Mouse (Mus musculus) midbrain, embryonic 11.5 days (tissue): ENCODE data around the gene Gm11569. TPM values are rescaled to one million over a fixed set of nuclear protein-coding genes. Genes with fewer than 3 reads are reported as not detected.
"Not testable (repeated sequence)": the region's sequence is repeated elsewhere in the genome, so short reads cannot be mapped to it uniquely, and the experiment has no call there.

Source experiments
- ATAC-seq: fragments of 200-750 bp; cut with Nextera tagmentation; 2 replicates; pipeline ENCODE4 v1.8.0; 2017; ENCODE audit warnings: moderate TSS enrichment, moderate library complexity; ENCODE audit not compliant: low FRiP score
- DNase-seq: peaks from one replicate; pipeline ENCODE4 v3.0.0; 2015; ENCODE audit warnings: low spot score; ENCODE audit errors: missing footprints
- H3K27ac ChIP-seq: fragments of 300-500 bp; sonication (generic); 2 replicates; pipeline ENCODE4 v1.5.1; 2014; ENCODE audit warnings: low read depth, low read length
- H3K27me3 ChIP-seq: fragments of 300-500 bp; sonication (generic); 2 replicates; pipeline ENCODE4 v1.6.1; 2014; ENCODE audit warnings: mild to moderate bottlenecking, low read length, moderate library complexity, mixed read lengths; ENCODE audit not compliant: control insufficient read depth, insufficient read depth
- H3K36me3 ChIP-seq: fragments of 300-500 bp; sonication (generic); 2 replicates; pipeline ENCODE4 v1.6.1; 2014; ENCODE audit warnings: mild to moderate bottlenecking, low read length, moderate library complexity, mixed read lengths; ENCODE audit not compliant: control insufficient read depth, insufficient read depth
- H3K4me1 ChIP-seq: fragments of 300-500 bp; sonication (generic); 2 replicates; pipeline ENCODE4 v1.6.1; 2014; ENCODE audit warnings: low read length; ENCODE audit not compliant: control insufficient read depth, insufficient read depth
- H3K4me2 ChIP-seq: fragments of 300-500 bp; sonication (generic); 2 replicates; pipeline ENCODE4 v1.6.1; 2014; ENCODE audit warnings: mild to moderate bottlenecking, moderate library complexity
- H3K4me3 ChIP-seq: fragments of 300-500 bp; sonication (generic); 2 replicates; pipeline ENCODE4 v1.5.1; 2014; ENCODE audit warnings: low read depth, low read length
- H3K9ac ChIP-seq: fragments of 300-500 bp; sonication (generic); 2 replicates; pipeline ENCODE4 v1.6.1; 2014; ENCODE audit warnings: low read length
- H3K9me3 ChIP-seq: fragments of 300-500 bp; sonication (generic); 2 replicates; pipeline ENCODE4 v1.6.1; 2016; ENCODE audit warnings: low read length; ENCODE audit not compliant: control insufficient read depth
- WGBS: fragments of 180-500 bp; shearing (Covaris S2); extraction: QIAGEN DNeasy Blood & Tissue Kit; methylation state at CpG from one replicate; pipeline ENCODE4 v1.1.7; 2014; 5-methylcytosine and 5-hydroxymethylcytosine counted together
- polyA plus RNA-seq: library from polyadenylated mRNA; unstranded; fragments of >200 nt; fragmentation: Nextera tagmentation; extraction: Ambion mirVana; gene quantifications from 2 replicates; pipeline ENCODE4 v1.2.1, GENCODE M21; 2014

Gm11569 gene
- polyA plus RNA-seq, 1 experiment from 2014 or later, result not detected

- H3K27me3 ChIP-seq, result no peaks in the 10 kb centered on the region
- no peak for DNase-seq
- H3K4me3 ChIP-seq, result no peak within 1 kb of the TSS
- no peaks in the 10 kb centered on the region for H3K9me3 ChIP-seq
- no peaks in the 10 kb centered on the region for H3K36me3 ChIP-seq
- H3K9ac ChIP-seq, result no peak within 1 kb of the TSS
- no peak for ATAC-seq
- H3K4me1 ChIP-seq, result peaks cover 4% of the 10 kb centered on the region
- 92% methylated on average over 2 of the region's 2 CpGs for WGBS
- H3K27ac ChIP-seq, result no peak within 1 kb of the TSS
- H3K4me2 ChIP-seq, result no peak within 1 kb of the TSS
Observed at GRCm38 (mm10) chr11:99780604-99781003, 18.1 kb downstream of the Gm11569 start, which contains the start of gene Krtap4-8. Gene Krtap4-8, minus strand, starts transcription at chr11:99780704.

- no peak for ATAC-seq
- Histone ChIP-seq H3K9ac (no peak overlapping the region), H3K36me3 (no peaks in the 10 kb centered on the region), H3K4me2 (no peak overlapping the region), H3K27ac (no peak overlapping the region), H3K4me1 (peaks cover 4% of the 10 kb centered on the region), H3K9me3 (no peaks in the 10 kb centered on the region), H3K27me3 (no peaks in the 10 kb centered on the region), H3K4me3 (no peak overlapping the region)
- WGBS, result 66% methylated on average over 7 of the region's 7 CpGs
- no peak for DNase-seq
Observed at GRCm38 (mm10) chr11:99778401-99778800, 20.3 kb downstream of the Gm11569 start.

GRCm38 (mm10) chr11:99772813-99773212 lies 25.9 kb downstream of the Gm11569 start, which contains the start of gene Gm11595:
Gene Gm11595, minus strand, starts transcription at chr11:99772913.
- H3K9me3 ChIP-seq, DNase-seq, H3K27me3 ChIP-seq, H3K4me2 ChIP-seq, ATAC-seq, H3K27ac ChIP-seq, H3K9ac ChIP-seq, H3K36me3 ChIP-seq, H3K4me1 ChIP-seq, H3K4me3 ChIP-seq: not testable (repeated sequence)

GRCm38 (mm10) chr11:99768410-99768809 lies 30.3 kb downstream of the Gm11569 start:
- H3K4me3 ChIP-seq, result no peak overlapping the region
- H3K4me2 ChIP-seq, result no peak overlapping the region
- no peak overlapping the region for H3K9ac ChIP-seq
- DNase-seq (no peak), ATAC-seq (no peak)
- H3K27ac ChIP-seq, result no peak overlapping the region
- no peaks in the 10 kb centered on the region for H3K27me3 ChIP-seq
- H3K36me3 ChIP-seq, result no peaks in the 10 kb centered on the region
- no peaks in the 10 kb centered on the region for H3K9me3 ChIP-seq
- no peaks in the 10 kb centered on the region for H3K4me1 ChIP-seq
- WGBS, result 72% methylated on average over 2 of the region's 2 CpGs

- DNase-seq, result no peak
- no peak overlapping the region for H3K27ac ChIP-seq
- no peak overlapping the region for H3K4me3 ChIP-seq
- no peaks in the 10 kb centered on the region for H3K4me1 ChIP-seq
- no peaks in the 10 kb centered on the region for H3K36me3 ChIP-seq
- no peak overlapping the region for H3K4me2 ChIP-seq
- no peak for ATAC-seq
- H3K9me3 ChIP-seq, result no peaks in the 10 kb centered on the region
- WGBS, result 95% methylated on average over 1 of the region's 1 CpGs
- no peak overlapping the region for H3K9ac ChIP-seq
- no peaks in the 10 kb centered on the region for H3K27me3 ChIP-seq
Observed at GRCm38 (mm10) chr11:99758877-99759276, 39.9 kb downstream of the Gm11569 start.

Other genes with a start within 250 kb of the Gm11569 start
- gene Krtap3-3, start 248.1 kb downstream of the Gm11569 start, polyA plus RNA-seq, result not detected in 2 replicates
- gene Krtap3-2, start 242.1 kb downstream of the Gm11569 start, polyA plus RNA-seq, result not detected in 2 replicates
- not detected in 2 replicates for gene Gm11939, start 239.5 kb downstream of the Gm11569 start, polyA plus RNA-seq
- not detected in 2 replicates for gene Krtap3-1, start 232.3 kb downstream of the Gm11569 start, polyA plus RNA-seq
- gene Krtap1-5, start 217.9 kb downstream of the Gm11569 start, polyA plus RNA-seq, result not detected in 2 replicates
- not detected in 2 replicates for gene Krtap1-4, start 215.3 kb downstream of the Gm11569 start, polyA plus RNA-seq
- not detected in 2 replicates for gene Krtap1-3, start 207.6 kb downstream of the Gm11569 start, polyA plus RNA-seq
- gene Krtap9-3, start 200.8 kb downstream of the Gm11569 start, polyA plus RNA-seq, result not detected in 2 replicates
- gene Gm11938, start 195.6 kb downstream of the Gm11569 start, polyA plus RNA-seq, result not detected in 2 replicates
- not detected in 2 replicates for gene Gm11937, start 188.7 kb downstream of the Gm11569 start, polyA plus RNA-seq
- gene Krtap2-4, start 184.1 kb downstream of the Gm11569 start, polyA plus RNA-seq, result not detected in 2 replicates
- gene Gm11562, start 178.5 kb downstream of the Gm11569 start, polyA plus RNA-seq, result not detected in 2 replicates
- not detected in 2 replicates for gene Krtap4-1, start 170.7 kb downstream of the Gm11569 start, polyA plus RNA-seq
- not detected in 2 replicates for gene Krtap4-2, start 163.8 kb downstream of the Gm11569 start, polyA plus RNA-seq
- not detected in 2 replicates for gene Krtap4-7, start 154.8 kb downstream of the Gm11569 start, polyA plus RNA-seq
- gene Gm11555, start 148.7 kb downstream of the Gm11569 start, polyA plus RNA-seq, result not detected in 2 replicates
- gene Gm11563, start 140.0 kb downstream of the Gm11569 start, polyA plus RNA-seq, result not detected in 2 replicates
- not detected in 2 replicates for gene Krtap4-6, start 133.0 kb downstream of the Gm11569 start, polyA plus RNA-seq
- gene Gm14190, start 108.2 kb downstream of the Gm11569 start, polyA plus RNA-seq, result not detected in 2 replicates
- gene Gm14180, start 64.6 kb downstream of the Gm11569 start, polyA plus RNA-seq, result not detected in 2 replicates
- gene Gm11595, start 26.0 kb downstream of the Gm11569 start, polyA plus RNA-seq, result not detected in 2 replicates
- gene Krtap4-8, start 18.2 kb downstream of the Gm11569 start, polyA plus RNA-seq, result not detected in 2 replicates
- gene Krtap4-9, start 13.7 kb downstream of the Gm11569 start, polyA plus RNA-seq, result not detected in 2 replicates
- not detected in 2 replicates for gene Gm11596, start 5.5 kb downstream of the Gm11569 start, polyA plus RNA-seq
- gene Gm11554, start 5.5 kb upstream of the Gm11569 start, polyA plus RNA-seq, result not detected in 2 replicates
- not detected in 2 replicates for gene Krtap4-13, start 11.0 kb upstream of the Gm11569 start, polyA plus RNA-seq
- not detected in 2 replicates for gene Gm11564, start 16.7 kb upstream of the Gm11569 start, polyA plus RNA-seq
- gene 2300003K06Rik, start 39.1 kb upstream of the Gm11569 start, polyA plus RNA-seq, result not detected in 2 replicates
- not detected in 2 replicates for gene Krtap4-16, start 52.7 kb upstream of the Gm11569 start, polyA plus RNA-seq
- not detected in 2 replicates for gene Gm11568, start 59.0 kb upstream of the Gm11569 start, polyA plus RNA-seq
- gene Gm11559, start 65.5 kb upstream of the Gm11569 start, polyA plus RNA-seq, result not detected in 2 replicates
- not detected in 2 replicates for gene Krtap9-1, start 74.5 kb upstream of the Gm11569 start, polyA plus RNA-seq
- gene Gm11567, start 80.3 kb upstream of the Gm11569 start, polyA plus RNA-seq, result not detected in 2 replicates
- not detected in 2 replicates for gene Krtap31-1, start 109.0 kb upstream of the Gm11569 start, polyA plus RNA-seq
- gene Gm11565, start 115.8 kb upstream of the Gm11569 start, polyA plus RNA-seq, result not detected in 2 replicates
- gene Krtap31-2, start 137.4 kb upstream of the Gm11569 start, polyA plus RNA-seq, result not detected in 2 replicates
- gene Krtap9-5, start 149.5 kb upstream of the Gm11569 start, polyA plus RNA-seq, result not detected in 2 replicates
- not detected in 2 replicates for gene Krtap29-1, start 180.1 kb upstream of the Gm11569 start, polyA plus RNA-seq
- not detected in 2 replicates for gene Krtap16-1, start 187.7 kb upstream of the Gm11569 start, polyA plus RNA-seq
- gene Krtap17-1, start 195.1 kb upstream of the Gm11569 start, polyA plus RNA-seq, result not detected in 2 replicates
- not detected in 2 replicates for gene Krt33a, start 217.3 kb upstream of the Gm11569 start, polyA plus RNA-seq
- not detected in 2 replicates for gene Krt33b, start 230.9 kb upstream of the Gm11569 start, polyA plus RNA-seq
- not detected in 2 replicates for gene Krt34, start 242.6 kb upstream of the Gm11569 start, polyA plus RNA-seq